Mouse (Mus musculus): Measurements from ENCODE around the gene Cs.

The Cs gene

DNA sequence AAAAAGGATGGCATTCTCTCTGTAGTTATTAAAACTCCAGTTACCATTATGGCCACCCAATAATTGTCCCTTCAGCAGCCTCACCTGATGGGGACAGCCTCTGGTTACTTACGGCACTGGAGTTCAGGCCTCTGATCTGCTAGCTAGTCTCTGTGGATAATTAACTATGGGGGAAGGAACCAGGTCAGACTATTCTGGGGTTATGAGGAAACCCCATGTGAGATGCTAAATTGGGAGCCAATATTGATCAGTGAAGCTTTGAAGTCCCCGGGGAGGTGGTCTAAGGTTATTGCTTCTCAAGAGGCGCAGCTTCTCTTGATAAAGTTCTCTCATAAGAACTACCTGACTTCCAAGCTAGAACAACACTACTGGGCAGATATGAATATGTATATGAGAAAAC lies 1.3 kb upstream of the Cs start:
- DNase-seq, result no peak

DNA sequence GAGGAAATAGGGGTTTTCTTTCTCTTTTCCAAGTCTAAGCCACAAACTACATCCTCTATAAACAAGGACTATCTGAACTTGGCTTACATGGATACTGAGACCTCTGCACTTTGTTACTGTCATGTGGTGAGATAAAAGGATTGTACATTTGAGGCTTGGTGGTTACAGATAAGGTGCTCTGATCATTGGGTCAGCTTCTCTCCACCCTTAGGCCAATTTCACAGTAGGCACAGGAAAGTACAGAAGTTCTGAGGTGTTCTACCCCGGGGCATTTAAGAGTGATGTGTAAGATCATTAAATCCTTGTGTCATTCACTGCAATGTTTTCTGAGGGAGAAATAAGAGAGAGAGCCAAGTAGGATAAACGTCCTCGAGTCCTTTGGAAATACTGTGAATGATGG lies 937 bp upstream of the Cs start:
- no peak for DNase-seq

DNA sequence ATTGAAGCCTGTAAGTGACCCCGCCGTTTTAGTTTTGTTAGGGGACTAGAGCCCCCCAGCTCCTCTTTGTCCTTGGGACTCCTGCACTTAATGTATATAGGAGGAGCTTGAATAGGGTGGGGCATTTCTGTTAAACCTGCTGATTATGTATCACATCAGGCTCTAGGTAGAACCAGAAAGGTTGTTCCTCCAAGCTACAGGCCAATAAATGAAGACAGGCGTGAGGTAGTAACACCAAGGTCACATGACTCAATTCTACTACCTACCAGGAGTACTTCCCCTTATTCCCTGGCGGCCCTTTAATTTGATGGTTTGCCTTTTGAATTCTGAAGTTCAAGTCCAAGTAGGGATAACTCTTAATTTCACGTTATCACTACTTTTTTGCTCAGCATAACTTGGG lies 881 bp downstream of the Cs start:
- DNase-seq, result no peak

DNA sequence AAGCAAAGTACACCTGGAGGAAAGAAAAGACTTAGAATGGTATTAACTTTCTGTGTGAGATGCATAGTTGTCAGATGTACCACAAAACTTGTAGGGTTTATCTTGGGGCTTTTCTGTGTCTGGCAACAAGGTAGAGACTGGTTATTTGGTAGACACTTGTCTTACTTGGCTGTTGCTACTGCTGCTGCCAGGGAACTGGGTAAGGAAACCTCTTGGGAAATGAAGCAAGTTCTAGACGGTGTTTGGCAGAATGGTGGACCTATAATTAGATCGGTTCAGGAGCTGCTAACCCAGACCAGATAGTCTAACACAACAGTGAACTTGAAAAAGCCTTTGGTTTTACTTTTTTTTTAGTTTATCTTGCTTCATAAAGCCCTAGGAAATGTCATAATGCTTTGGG lies 1.4 kb downstream of the Cs start:
- DNase-seq, result no peak

DNA sequence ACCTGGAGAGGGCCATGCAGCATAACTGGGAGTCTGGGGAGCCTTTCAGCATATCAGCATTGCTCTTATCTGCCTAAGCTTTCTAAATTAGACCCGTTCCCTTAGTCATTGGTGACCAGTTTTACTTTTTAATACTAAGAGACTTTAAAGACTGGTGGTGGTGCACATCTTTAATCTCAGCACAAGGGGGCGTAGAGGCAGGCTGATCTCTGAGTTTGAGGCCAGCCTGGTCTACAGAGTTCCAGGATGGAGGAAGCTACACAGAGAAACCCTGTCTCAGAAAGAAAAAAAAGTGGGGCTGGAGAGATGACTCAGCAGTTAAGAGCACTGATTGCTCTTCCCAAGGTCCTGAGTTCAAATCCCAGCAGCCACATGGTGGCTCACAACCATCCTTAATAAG lies 2.7 kb downstream of the Cs start:
- DNase-seq, result no peak

DNA sequence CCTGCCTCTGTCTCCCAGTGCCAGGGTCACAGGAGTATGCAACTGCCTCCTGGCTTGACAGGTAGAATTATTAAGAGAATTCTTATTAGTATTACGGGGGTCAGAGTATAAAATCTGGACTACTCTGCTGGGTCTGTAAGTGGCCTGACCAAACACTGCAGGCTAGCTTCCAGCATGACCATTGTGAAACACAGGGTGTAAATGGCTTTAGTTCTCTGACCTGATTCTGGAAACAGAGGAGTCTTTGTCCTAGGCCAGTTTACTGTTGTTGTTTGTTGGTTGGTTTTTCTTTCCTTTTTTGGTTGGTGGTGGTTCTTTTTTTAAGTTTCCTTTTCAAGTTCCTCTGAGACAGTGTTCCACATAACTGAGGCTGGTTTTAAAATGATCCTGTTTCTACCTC lies 5.9 kb downstream of the Cs start:
- no peak for DNase-seq

DNA sequence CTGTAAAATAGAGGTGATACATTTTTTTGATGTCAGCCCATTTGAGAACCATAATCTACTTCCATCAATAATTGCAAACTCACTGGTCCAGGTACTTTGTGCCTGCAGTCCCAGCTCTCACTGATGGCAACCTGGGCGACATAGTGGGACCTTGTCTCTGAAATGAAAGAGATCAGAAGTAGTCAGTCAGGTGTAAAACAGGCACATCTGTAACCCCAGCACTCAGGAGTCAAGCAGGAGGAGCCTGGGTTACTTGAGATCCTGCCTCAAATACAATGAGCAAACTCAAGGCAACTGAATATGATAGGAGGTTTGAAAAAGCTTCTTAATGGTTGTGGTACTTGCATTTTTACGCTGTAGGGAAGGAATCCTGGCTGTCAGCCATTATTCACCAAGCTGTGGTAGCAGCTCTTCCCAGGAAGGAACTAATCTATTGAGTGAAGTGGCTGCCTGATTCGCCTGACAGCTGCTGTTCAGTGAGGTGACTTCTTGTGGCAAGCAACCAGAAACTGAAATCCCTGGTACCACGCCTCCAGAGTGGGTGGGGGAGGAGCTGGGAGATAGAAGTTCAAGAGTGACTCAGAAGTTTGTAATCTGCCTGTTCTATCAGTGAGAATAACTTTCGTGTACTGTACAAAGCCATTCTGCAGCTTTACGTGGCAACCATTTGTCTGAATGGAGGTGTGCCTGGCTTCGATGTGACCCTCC lies 7.2 kb downstream of the Cs start:
- peak; percentile 56 for DNase-seq

DNA sequence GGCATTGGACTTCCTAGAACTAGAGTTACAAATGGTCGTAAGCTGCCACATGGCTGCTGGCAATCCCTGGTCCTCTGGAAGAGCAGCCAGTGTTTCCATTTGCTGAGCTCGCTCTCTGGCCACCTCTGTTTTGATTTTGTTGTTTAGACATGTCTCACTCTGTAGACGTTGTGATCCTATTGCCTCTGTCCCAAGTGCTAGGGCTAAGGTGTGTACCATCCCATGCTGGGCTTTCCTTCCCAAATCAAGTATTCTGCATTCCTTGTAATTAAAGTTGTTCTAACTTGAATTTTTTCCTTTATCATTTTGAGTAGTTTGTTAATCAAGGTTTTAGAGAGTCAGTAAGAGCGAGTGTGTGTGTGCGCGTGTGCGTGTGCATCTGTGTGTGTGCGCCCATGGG lies 10.0 kb downstream of the Cs start:
- no peak for DNase-seq

DNA sequence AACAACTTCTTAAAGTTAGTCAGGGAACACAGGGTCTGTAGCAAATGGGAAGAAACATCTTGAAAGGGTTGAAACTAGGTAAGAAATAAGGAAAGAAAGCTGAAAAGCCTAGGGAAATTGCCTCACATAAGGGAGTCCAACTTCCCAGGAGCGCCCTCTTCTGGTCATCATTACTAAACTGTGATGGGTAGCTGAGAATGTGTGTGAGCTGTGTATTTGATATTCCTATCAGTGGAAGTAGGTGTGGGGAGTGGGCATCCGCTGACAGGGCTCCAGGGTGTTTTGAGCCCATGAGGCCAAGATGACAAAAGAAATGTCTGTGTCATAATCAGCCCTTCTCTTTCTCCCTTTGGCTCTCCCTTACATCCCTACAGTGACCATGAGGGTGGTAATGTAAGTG lies 21.3 kb downstream of the Cs start:
- no peak for DNase-seq

DNA sequence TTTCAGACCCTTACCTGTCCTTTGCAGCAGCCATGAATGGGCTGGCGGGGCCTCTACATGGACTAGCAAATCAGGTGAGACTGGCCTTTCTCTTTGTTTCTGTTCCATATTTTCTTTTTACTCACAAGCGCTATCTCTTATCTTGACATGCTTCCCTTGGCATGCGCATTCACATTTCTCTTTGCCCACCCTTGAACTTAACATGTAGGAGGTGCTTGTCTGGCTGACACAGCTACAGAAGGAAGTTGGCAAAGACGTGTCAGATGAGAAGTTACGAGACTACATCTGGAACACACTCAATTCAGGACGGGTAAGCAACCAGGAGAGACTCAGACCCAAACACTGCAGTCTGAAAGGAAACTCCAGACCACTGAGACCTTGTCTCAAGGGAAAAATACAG lies 21.7 kb downstream of the Cs start:
- DNase-seq, result no peak

DNA sequence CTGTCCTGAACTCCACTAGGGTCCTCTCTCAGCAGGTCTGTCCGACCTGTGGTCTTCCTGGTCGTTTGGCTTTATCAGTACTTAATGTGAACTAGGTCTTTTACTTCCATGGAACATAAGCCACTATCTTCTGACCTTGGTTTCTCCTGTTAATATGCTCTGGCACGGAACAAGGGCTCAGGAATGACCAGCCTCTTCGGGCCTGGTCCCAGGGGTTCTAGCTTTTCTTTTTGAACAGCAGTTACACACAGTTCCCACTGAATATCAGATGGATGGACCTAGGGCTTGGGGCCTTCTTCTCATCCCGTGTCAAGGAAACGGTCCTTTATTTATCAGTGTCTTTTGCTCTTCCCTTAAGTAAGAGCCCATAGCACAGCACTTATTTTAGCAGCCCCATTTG lies 24.3 kb downstream of the Cs start:
- no peak for DNase-seq

DNA sequence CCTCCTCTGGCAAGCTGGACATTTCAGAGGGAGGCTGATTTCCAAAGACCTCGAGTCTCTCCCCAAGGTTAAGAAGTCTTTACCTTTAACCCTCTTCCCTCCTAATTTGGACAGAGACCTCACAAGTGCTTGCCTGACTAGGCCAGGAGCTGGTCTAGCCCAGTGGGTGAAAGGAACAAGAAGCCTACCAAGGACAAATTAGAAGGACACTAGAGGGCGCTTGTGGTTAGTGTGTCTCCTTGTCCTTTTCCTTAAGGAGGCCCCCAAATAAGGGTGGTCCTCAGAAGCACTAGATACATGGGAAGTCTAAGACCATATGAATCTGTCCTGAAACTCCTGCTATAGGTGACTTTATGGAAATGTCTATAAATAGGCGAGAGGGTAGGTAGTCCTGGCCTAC lies 25.0 kb downstream of the Cs start:
- DNase-seq, result no peak

DNA sequence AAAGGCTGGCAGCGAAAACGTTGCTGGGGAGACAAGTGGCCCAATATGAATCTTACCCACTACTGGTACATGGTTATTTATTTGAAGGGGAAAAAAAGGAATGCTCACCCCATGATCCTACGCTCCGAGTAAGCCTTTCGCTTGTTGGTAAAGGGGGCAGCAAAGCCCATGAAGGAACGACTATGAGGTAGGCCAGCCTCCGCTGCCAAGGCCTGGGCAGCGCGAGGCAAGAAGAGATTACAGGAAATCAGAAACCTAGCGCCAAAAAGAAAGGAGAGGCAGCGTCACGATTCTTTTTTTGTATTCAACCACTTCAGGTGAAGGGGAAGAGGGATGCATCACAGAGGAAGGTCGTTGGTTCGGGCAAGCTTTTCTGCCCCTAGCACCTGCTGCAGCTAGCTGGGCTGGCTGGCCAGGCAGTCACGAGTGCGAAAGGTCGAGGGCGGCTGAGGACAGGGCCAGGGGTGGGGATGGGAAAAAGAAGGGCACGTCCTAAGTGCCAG lies 30.4 kb downstream of the Cs start:
- DNase-seq, result peak; percentile 19

DNA sequence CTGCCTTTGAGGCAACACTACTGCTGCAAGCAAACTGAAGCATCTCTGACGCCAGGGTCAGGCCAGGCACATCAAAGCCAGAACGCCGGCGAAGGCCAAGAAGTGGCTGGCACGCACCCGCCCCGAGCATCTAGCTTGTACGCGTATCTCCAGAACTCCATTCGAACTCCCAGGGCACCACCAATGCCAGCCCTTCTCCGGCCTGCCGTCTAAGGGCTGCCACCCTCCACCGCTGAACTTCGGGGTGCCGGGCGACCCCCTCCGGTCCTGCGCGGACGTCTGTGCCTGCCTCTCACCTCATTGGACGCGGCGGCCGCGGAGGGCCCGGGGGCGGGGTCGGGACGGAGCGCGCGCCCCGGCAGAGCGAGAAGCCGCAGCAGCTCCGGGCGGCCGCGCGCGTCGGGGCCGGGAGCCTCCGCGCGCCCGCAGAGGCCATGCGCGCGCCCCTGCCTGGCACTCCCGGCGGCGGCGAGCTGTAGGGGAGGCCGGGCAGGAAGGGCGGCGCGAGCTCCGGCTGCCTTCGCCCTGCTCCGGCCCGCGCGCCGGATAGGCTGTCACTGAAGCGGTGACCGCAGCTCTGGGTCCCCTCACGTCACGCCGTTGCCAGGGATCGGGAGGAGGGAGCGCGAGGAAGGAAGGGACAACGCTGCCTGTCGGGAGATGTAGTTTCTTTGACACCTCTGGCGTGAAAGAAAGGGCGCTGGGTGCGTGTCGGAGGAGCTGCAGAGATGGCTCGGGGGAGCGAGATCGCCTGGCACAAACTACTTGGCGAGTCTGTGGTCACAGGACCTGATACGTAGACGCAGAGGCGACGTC lies 31.1 kb downstream of the Cs start, which contains the start of gene Coq10a:
Coq10a (minus strand) TSS at position 596 of the 816 bp plus-strand sequence.
- peak; percentile 95 for DNase-seq

DNA sequence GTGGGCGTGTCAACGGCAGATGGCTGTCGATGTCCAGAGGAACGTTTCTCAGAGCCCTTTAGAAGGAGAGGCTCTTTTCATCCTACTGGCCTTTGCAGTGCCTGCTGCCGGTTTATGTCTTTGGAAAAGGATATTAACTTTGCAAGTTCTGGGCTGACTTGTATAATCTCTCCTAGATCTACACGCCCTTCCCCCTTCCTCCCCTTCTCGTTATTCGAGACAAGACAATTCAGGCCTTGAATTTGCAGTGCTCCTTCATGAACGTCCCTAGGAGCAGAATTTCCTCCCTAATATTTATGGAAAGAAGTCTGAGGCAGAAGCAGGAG lies 31.6 kb downstream of the Cs start:
- no peak for DNase-seq

DNA sequence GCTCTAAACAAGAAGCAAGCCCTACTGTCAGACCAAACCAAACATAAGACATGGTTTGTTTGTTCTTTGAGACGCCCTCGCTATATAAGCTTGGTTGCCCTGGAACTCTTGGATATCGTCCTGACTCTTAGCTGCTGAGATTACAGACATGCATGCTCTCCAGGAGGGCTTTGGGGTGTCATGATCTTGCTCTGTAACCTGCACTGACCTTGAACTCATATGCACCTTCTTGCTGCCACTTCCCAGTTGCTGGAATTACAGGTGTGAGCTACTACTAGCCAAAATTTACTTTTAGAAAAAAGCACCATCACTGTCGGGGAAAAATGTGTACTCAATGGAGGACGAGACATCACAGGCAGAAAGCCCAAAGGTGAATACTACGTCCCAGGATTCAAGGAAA lies 32.1 kb downstream of the Cs start:
- DNase-seq, result no peak

DNA sequence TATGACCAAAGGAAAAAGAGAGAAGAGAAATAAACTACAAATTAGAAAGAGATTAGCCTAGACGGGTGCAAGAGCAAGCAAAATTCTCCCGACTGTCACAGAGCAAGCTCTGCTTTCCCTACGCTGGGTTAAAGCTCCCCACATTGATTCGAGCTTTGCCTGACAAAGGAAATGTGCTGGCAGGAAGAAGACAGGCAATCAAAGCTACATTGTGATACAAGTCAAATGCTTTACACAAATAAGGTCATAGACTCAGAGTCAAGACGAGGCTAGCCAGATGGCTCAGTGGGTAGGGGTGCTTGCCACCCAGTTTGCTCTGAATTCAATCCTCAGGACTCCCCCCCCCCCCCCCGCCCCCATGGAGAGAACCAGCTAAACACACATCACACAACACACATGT lies 32.5 kb downstream of the Cs start:
- no peak for DNase-seq

DNA sequence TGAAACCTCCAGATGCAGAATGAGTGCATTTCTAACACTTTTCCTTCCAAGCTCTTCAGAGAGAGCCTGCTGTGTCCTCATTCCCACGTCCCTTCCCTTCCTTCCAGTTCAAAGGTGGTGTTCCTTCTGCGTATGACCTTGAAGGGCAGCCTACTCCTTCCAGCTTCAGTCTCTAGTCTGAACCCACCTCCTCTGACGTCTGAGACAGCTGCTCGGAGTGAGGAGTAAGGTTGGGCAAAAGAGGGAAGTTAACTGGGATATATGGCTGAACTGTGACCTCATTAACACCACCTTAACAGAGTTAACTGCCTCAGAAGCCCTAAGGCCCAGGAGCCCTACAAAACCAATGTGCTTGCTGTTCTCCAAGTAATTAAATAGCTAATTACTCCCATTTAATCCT lies 33.1 kb downstream of the Cs start:
- DNase-seq, result no peak

DNA sequence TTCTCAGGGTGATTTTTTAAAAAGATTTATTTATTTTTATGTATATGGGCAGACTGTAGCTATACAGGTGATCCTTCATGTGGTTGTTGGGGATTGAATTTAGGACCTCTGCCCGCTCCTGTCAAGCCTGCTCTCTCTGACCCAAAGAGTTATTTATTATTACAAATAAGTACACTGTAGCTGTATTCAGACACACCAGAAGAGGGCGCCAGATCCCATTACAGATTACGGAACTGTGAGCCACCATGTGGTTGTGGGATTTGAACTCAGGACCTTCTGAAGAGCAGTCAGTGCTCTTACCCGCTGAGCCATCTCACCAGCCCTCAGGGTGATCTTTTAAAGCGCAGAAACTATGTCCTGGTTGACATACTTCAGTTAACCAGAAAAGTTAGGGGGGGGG lies 34.6 kb downstream of the Cs start:
- DNase-seq, result no peak

DNA sequence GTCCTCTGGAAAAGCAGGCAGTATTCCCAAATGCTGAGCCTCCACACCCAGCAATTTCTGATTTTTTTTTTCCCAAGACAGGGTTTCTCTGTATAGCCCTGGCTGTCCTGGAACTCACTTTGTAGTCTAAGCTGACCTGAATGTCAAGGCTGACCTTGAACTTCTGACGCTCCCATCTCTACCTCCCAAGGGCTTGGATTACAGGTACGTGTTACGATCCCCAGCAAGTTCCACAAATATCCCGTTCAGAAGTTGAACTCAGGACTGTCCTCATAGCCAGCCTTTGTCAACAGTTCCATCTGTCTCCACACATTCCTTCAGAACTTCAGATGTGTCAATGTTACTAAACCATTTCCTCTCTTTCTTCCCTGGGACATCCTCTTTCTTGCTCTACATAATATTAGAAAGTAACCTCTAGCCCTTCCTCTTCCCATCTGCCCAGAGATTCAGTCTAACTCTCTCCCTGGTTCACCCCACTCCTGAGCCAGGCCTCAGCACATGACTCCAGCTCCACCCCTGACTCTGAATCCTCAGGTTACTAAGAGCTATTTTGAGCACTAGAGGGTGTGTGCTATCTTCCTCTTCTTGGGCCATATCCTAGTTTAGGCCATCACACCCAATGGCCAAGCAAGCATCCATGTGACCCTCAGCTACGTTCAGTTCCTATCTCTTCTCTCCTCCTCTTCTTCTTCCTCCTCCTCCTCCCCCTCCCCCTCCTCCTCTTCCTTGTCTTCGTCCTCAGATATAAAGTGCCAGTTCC lies 35.6 kb downstream of the Cs start:
- DNase-seq, result no peak

DNA sequence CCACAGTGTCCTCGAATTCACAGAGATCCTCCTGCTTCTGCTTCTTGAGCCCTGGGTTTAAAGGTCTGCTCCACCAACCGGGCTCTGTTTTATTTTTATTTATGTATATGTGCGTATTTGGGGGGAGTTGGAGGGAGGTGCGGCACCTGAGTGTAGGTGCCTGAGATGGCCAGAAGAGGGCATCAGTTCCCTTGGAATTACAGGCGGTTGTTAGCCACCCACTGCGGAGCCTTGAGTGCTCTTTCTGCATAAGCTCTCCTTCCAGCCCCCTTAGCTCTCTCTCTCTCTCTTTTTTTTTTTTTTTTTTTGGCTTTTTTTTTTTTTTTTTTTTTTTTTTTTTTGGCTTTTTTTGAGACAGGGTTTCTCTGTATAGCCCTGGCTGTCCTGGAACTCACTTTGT lies 36.9 kb downstream of the Cs start:
- no peak for DNase-seq

DNA sequence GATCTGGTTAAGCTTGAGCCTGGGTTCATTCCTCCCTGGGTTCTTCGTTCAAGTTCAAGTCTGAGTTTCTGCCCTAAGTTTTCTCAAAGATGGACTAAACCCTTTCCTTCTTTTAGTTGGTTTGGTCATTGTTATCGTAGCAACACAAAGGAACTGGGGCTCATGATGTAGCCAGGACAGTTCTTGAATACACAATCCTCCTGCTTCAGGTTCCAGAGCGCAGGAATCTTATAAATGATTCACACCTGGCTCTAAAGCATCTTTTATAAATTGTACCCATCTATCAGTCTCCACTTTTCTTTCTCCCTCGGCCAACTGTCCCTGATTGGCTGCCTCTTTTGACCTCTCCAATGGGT lies 38.5 kb downstream of the Cs start:
- DNase-seq, result no peak

DNA sequence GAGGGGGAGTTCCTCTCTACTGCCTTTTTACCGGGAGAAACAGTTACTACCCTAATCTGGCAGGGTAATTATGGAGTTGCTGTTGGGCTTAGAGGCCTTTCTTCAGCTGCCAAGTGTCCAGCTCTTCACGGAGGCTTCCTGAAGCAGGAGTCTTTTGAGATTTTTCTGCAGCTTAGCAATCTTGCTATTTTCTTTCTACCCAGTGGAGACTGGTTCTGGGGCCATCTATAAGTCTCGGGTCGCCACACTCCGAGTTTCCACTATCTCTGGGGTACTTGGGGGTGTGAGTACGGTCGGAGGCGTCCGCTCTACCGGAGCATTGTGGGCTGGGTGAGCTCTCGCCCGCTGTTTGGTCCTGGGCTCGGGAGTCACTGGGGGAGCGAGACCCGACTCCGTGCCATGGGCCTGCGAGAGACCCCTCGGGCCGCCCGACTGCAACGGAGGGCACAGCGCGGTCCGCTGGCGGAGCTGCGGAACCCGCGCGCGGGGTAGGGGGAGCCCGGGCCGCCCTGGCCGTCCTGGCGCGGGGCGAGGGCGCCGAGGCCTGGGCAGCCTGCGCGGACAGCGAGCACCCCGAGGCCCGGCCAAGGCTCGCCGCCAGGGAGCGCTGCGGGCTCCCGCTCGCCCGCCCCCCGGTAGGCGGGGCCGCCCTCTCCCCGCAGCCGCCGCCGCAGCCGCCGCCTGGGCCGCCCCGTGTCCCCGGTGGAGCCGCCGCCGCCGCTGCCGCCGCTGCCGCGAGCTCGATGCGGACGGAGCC lies 39.1 kb downstream of the Cs start, which contains the start of gene Ankrd52:
Ankrd52 (plus strand) TSS at position 661 of the 757 bp plus-strand sequence.
- DNase-seq, result peak; percentile 92
